Mouse (Mus musculus): Measurements from ENCODE around the gene Btbd3. TPM values are rescaled to one million over a fixed set of nuclear protein-coding genes. Genes with fewer than 3 reads are reported as not detected.
"Not testable (repeated sequence)": the region's sequence is repeated elsewhere in the genome, so short reads cannot be mapped to it uniquely, and the experiment has no call there.

Btbd3 gene
- total and polyA plus RNA-seq, 3 experiments: 0.11 TPM; not detected in 2

DNA sequence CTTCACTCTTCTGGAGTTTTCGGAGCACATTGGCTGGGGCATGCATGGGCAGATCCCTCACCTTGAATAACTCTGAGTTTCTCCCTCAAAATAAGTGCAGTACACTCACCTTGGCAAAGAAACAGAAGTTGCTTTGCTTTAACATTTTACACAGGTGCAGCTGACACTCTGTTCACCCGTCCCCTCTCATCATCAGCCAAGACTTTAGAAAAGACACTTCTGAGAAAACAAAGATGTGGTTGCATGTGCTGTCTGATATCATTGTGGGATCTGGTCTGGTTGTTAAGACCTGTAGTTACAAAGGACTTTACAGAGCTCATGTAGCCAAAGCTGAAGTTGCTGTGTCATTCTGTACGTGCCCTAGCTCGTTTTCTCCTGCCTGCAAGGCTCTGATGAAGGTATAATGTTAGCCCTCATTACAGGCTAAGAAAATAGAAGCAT lies 64.7 kb downstream of the Btbd3 start:
- Histone ChIP-seq H3K36me3 (replicated peaks) (no peaks in the 10 kb centered on the region), H3K27me3 (ENCODE audit: insufficient read depth, low read length) (no peaks in the 10 kb centered on the region), H3K4me1 (ENCODE audit: insufficient read depth, low read depth, low read length) (no peaks in the 10 kb centered on the region), H3K9me3 (replicated peaks) (peaks cover 21% of the 10 kb centered on the region), H3K4me3 (ENCODE audit: low read depth, low read length) (no peak overlapping the region)
- DNase-seq (ENCODE audit: low spot score) (no peak), ATAC-seq (ENCODE audit: extremely low read depth, insufficient number of reproducible peaks, low FRiP score, poor library complexity, severe bottlenecking) (no peak)
- TF ChIP-seq POLR2AphosphoS5 (IDR thresholded peaks at IDR 0.05; ENCODE audit: insufficient replicate concordance, low read depth, low read length): no peak
- TF ChIP-seq GATA1 (IDR thresholded peaks at IDR 0.05; ENCODE audit: borderline replicate concordance, low read length): no peak
- TF ChIP-seq GATA2 (IDR thresholded peaks at IDR 0.05; ENCODE audit: borderline replicate concordance, low read depth, low read length): no peak
- TF ChIP-seq TAL1 (conservative IDR thresholded peaks at IDR 0.05; ENCODE audit: low read depth, low read length): no peak

DNA sequence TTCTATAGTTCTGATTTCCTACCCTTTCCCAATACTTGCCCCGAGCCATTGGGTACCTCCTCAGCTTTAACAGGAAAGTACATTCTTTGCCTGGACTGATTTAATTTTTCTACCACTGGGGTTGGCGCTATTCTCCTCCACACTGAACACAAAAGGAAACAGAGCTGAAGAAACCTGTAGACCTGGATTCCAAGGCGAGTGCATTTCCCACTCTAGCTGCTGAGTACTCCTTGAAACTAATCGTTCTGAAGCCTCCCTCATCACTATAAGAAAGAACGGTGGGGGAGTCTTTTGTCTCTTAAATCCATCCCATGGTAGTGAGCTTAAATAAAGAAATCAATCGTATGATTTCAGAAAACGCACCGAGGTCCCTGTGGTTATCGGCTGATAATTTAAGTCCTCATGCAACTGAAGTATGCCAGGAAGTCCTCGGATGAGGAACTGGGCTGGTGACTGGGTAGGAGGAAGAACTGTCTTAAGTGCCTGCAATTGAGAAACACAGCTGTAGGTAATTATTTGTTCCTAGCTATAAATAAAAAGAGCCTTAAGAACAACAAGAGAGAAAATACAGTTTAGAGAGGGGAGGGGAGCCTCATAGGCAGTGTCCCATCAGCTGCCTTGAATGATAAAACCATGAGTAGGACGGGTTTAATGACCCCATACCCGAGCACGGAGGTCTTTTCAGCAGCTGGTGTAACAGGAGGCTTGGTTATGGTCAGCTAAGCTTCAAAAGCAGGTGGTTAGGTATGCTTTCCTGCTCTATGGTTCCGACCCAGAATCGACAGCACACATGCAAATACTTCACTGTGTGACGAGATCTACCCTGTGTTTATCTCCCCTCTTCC lies 66.1 kb downstream of the Btbd3 start:
- Histone ChIP-seq H3K4me3 (ENCODE audit: low read depth, low read length) (no peak overlapping the region), H3K4me1 (ENCODE audit: insufficient read depth, low read depth, low read length) (no peaks in the 10 kb centered on the region), H3K9me3 (replicated peaks) (peaks cover 22% of the 10 kb centered on the region), H3K27me3 (ENCODE audit: insufficient read depth, low read length) (no peaks in the 10 kb centered on the region), H3K36me3 (replicated peaks) (no peaks in the 10 kb centered on the region)
- no peak for DNase-seq (ENCODE audit: low spot score)
- TF ChIP-seq POLR2AphosphoS5 (IDR thresholded peaks at IDR 0.05; ENCODE audit: insufficient replicate concordance, low read depth, low read length) (no peak), GATA1 (IDR thresholded peaks at IDR 0.05; ENCODE audit: borderline replicate concordance, low read length) (no peak), GATA2 (IDR thresholded peaks at IDR 0.05; ENCODE audit: borderline replicate concordance, low read depth, low read length) (no peak), TAL1 (conservative IDR thresholded peaks at IDR 0.05; ENCODE audit: low read depth, low read length) (no peak), CTCF (IDR thresholded peaks at IDR 0.05; ENCODE audit: low read depth, low read length) (no peak)
- no peak for ATAC-seq (ENCODE audit: extremely low read depth, insufficient number of reproducible peaks, low FRiP score, poor library complexity, severe bottlenecking)

DNA sequence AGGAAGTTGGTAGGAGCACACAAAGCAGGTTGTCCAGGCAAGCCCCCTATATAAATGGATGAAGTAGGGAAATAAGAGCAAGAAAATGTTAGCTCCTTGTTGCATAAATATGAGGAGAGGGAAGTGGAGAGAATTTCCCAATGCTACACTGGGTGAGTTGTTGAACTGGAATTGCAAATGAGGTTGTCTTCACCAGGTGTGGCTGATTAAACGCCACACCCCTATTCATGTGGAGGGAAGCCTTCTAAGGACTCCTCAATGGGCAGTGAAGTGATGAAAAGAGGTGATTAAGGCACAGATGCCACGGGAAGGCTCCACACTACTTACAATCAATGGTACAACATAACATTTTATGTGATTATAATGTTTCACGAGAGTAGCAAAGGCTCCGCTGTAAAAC lies 70.0 kb downstream of the Btbd3 start:
- H3K9me3 ChIP-seq (replicated peaks): peaks cover 26% of the 10 kb centered on the region
- TF ChIP-seq POLR2AphosphoS5 (IDR thresholded peaks at IDR 0.05; ENCODE audit: insufficient replicate concordance, low read depth, low read length) (no peak), TAL1 (conservative IDR thresholded peaks at IDR 0.05; ENCODE audit: low read depth, low read length) (no peak), GATA2 (IDR thresholded peaks at IDR 0.05; ENCODE audit: borderline replicate concordance, low read depth, low read length) (no peak), GATA1 (IDR thresholded peaks at IDR 0.05; ENCODE audit: borderline replicate concordance, low read length) (no peak), CTCF (IDR thresholded peaks at IDR 0.05; ENCODE audit: low read depth, low read length) (no peak)
- no peaks in the 10 kb centered on the region for H3K27me3 ChIP-seq (ENCODE audit: insufficient read depth, low read length)
- ATAC-seq (ENCODE audit: extremely low read depth, insufficient number of reproducible peaks, low FRiP score, poor library complexity, severe bottlenecking): no peak
- no peak overlapping the region for H3K4me3 ChIP-seq (ENCODE audit: low read depth, low read length)
- no peaks in the 10 kb centered on the region for H3K36me3 ChIP-seq (replicated peaks)
- H3K4me1 ChIP-seq (ENCODE audit: insufficient read depth, low read depth, low read length): no peaks in the 10 kb centered on the region
- no peak for DNase-seq (ENCODE audit: low spot score)

DNA sequence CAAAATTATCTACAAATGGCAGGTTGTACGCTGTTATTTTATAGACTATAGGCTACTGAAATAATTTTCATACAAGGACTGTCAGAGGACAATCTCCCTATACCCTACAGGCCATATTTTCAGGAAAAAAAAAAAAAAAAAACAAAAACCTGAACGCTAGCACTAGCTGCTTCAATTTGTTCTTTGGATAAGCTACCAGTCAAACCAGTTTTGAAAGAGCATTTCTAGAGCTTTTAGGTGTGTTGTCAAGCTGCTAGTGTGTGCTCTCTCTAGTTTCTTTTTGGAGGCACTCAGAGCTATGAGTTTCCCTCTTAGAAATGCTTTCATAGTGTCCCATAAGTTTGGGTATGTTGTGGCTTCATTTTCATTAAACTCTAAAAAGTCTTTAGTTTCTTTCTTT lies 77.8 kb downstream of the Btbd3 start:
- H3K4me1 ChIP-seq (ENCODE audit: insufficient read depth, low read depth, low read length); H3K27me3 ChIP-seq (ENCODE audit: insufficient read depth, low read length); H3K4me3 ChIP-seq (ENCODE audit: low read depth, low read length); ATAC-seq (ENCODE audit: extremely low read depth, insufficient number of reproducible peaks, low FRiP score, poor library complexity, severe bottlenecking); H3K36me3 ChIP-seq (replicated peaks); H3K9me3 ChIP-seq (replicated peaks); DNase-seq (ENCODE audit: low spot score): not testable (repeated sequence)

DNA sequence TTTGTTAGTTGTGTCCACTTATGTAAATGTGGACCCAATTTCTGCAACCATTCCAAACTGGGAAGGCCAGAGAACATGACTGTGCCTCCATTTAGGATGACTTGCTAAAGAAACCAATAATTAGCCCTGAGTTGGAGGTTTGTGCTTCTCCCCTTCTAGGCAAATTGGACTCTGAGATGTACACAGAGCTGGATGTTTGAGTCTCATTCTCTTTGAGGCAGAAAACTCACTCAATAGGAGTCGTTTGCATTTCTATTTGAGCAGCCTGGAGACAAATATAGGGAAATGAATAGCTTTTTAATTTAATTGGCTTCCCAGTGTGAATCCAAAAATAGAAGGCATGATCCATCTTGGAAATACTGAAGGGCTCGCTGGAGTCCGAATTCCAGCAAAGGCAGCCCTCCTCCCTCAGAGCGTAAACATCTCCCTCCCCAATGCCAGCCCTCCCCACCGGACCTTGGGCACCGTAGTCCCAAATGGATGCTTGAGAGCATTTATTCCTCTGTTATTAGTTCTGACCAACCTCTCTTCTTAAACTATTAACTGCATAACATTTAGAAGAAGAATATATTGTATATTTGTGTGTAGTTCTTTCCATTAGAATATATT lies 81.6 kb downstream of the Btbd3 start:
- no peaks in the 10 kb centered on the region for H3K36me3 ChIP-seq (replicated peaks)
- H3K4me3 ChIP-seq (ENCODE audit: low read depth, low read length): no peak overlapping the region
- no peak for TF ChIP-seq TAL1 (conservative IDR thresholded peaks at IDR 0.05; ENCODE audit: low read depth, low read length)
- TF ChIP-seq GATA2 (IDR thresholded peaks at IDR 0.05; ENCODE audit: borderline replicate concordance, low read depth, low read length): no peak
- no peak for TF ChIP-seq GATA1 (IDR thresholded peaks at IDR 0.05; ENCODE audit: borderline replicate concordance, low read length)
- no peak for TF ChIP-seq CTCF (IDR thresholded peaks at IDR 0.05; ENCODE audit: low read depth, low read length)
- no peak for TF ChIP-seq POLR2AphosphoS5 (IDR thresholded peaks at IDR 0.05; ENCODE audit: insufficient replicate concordance, low read depth, low read length)
- no peak for ATAC-seq (ENCODE audit: extremely low read depth, insufficient number of reproducible peaks, low FRiP score, poor library complexity, severe bottlenecking)
- H3K27me3 ChIP-seq (ENCODE audit: insufficient read depth, low read length): no peaks in the 10 kb centered on the region
- 0 out of 2 replicates have a peak, but pooled peaks cover 2% of the 10 kb centered on the region for H3K9me3 ChIP-seq (replicated peaks)
- DNase-seq (ENCODE audit: low spot score): no peak
- H3K4me1 ChIP-seq (ENCODE audit: insufficient read depth, low read depth, low read length): no peaks in the 10 kb centered on the region

DNA sequence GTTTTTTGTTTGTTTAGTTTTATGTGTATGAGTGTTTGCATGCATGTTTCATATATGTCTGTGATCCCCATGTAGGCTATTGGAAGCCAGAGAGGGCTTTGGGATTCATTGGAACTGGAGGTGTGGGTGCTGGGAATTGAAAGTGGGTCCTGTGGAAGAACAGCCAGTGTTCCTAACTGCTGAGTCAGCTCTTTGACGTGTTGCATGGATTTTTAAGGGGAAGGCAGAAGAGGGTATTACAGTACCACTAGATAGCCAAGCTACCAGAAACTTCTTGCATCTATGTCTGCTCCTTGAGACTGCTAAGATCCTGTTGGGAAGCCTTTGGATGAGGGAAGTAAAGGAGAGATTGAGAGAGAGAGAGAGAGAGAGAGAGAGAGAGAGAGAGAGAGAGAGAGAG lies 82.2 kb downstream of the Btbd3 start:
- Histone ChIP-seq H3K36me3 (replicated peaks) (no peaks in the 10 kb centered on the region), H3K9me3 (replicated peaks) (0 out of 2 replicates have a peak, but pooled peaks cover 2% of the 10 kb centered on the region), H3K4me1 (ENCODE audit: insufficient read depth, low read depth, low read length) (no peaks in the 10 kb centered on the region), H3K27me3 (ENCODE audit: insufficient read depth, low read length) (no peaks in the 10 kb centered on the region), H3K4me3 (ENCODE audit: low read depth, low read length) (no peak overlapping the region)
- TF ChIP-seq GATA2 (IDR thresholded peaks at IDR 0.05; ENCODE audit: borderline replicate concordance, low read depth, low read length) (no peak), GATA1 (IDR thresholded peaks at IDR 0.05; ENCODE audit: borderline replicate concordance, low read length) (no peak)
- ATAC-seq (ENCODE audit: extremely low read depth, insufficient number of reproducible peaks, low FRiP score, poor library complexity, severe bottlenecking) (no peak), DNase-seq (ENCODE audit: low spot score) (no peak)

All from G1E (cell line).